Mouse (Mus musculus): Measurements from ENCODE around the gene AC129217.1. TPM values are rescaled to one million over a fixed set of nuclear protein-coding genes. Genes with fewer than 3 reads are reported as not detected.

The AC129217.1 gene
- total RNA-seq, 1 experiment from 2014 or later, result not detected

DNA sequence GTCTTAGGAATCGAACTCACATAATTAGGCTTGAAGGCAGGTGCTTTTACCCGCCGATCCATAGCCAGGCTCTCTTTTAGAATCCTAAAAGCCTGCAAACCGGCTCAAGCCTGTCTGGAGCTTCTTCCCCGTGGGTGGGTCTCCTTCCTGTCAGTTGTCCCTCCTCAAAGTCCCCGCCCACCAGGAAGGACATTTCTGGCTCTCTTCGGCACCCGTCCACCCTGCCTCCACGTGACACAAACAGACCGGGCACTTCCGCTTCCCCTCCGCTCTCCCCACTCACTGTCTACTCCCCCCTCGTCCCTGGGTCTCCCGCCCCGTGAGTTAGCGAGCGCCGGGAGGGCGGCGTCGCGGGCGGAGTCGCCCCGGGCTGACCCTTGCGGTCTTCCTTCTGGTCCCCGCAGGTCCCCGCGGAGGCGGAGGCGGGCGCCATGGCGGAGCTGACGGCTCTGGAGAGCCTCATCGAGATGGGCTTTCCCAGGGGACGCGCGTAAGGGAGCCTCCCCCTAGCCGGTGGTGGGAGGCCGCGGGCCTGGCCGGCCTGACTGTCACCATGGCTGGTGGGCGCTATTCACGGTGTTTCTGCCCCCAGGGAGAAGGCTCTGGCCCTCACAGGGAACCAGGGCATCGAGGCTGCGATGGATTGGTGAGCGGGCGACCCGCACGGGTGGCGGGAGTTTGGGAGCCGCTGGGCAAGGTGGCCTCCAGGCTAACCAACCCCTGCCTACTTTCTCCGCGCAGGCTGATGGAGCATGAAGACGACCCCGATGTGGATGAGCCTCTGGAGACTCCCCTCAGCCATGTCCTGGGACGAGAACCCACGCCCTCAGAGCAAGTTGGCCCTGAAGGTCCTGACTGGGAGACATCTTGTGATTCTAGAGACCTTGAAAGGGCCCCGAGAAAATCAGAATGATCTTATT, 42.0 kb downstream of the AC129217.1 start, which contains the start of gene Ubxn1:
Gene Ubxn1, plus strand, starts transcription at position 230 of the 920 bp plus-strand sequence.
- DNase-seq, result peak; percentile 95

DNA sequence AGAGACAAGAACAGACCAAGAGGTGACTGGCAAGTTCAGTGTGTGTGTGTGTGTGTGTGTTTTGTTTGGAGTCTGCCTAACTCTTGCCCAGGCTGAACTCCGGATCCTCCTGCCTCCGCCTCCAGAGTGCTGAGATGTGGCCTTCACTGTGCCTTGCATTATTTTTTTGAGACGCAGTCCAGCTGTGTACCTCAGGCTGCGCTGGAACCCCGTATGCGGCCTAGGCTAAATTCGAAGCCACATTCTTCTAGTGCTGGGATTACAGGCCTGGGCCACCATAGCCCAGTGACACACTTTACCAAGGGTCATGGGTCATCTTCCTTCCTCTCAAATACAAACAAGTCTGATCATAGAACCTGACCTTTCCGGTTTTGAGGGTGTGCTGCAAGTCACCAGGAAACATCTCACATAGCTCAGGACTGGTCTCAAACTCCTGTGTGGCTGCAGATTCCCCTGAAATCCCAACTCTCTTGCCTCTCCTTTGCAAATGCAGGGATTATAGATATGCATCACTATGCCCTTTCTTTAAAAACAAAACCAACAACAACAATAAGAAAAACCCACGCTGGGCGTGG, 42.8 kb downstream of the AC129217.1 start:
- no peak for DNase-seq

DNA sequence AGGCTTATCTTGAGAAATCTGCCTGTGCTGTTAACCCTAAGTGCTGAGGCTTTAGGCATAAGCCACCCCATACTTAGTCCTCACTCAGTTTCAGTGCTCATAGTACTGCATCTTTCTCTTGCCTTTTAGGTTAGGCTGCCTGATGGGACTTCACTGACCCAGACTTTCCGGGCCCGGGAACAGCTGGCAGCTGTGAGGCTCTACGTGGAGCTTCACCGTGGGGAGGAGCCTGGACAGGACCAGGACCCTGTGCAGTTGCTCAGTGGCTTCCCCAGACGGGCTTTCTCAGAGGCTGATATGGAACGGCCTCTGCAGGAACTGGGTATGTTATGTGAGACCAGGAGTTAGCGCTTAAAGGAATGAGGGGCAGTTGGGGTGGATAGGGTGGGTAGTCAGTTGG, 45.5 kb downstream of the AC129217.1 start:
- no peak for DNase-seq

DNA sequence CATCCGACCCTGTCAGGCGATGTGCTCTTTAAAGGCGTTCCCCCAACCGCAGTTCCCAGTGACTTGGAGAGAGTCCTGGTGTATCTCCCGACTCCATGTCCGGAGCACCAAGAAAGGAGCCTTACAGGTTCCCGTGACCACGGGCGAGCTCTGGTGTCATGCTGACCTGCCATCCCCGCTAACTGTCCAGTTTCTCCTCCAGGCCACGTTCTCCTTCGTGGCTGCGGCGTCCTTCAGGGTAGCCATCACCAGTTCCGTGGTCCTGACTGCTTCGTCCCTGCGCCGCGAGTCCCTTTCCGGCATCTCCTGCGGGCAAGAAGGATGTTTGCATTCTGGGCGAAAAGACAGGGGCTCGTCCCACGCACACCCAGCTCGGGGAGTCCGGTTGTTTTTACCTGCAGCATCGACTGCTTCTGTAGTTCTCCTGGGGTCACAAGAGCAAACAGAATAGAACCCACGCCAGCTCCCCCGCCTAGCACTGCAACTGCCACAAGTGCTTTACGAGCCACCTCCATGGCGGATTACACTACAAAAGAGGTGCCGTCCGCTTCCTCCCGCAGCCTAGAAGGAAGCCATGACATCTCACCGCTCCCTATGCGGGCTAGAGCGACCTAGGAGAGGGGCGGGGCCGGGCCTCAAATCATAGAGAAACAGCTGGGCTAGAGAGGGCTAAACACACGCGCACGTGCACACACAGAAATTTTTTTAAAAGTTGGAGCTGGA, 50.9 kb downstream of the AC129217.1 start, which contains the start of gene Uqcc3:
Gene Uqcc3, minus strand, starts transcription at position 613 of the 723 bp plus-strand sequence.
- peak; percentile 88 for DNase-seq

DNA sequence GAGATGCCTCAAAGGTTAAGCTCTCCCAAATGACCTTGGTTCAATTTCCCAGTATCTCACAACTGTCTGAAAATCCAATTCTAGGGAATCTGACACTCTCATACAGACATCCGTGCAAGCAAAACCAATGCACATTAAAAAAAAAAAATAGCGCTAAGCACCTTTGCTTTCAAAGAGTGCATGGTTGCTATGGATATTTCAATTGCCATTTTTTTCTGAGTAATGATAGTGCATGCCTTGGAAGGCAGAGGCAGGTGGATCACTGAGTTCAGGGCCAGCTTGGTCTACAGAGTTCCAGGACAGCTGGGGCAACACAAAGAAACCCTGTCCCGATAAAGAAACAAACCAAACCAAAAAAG, 51.4 kb downstream of the AC129217.1 start:
- DNase-seq, result no peak

DNA sequence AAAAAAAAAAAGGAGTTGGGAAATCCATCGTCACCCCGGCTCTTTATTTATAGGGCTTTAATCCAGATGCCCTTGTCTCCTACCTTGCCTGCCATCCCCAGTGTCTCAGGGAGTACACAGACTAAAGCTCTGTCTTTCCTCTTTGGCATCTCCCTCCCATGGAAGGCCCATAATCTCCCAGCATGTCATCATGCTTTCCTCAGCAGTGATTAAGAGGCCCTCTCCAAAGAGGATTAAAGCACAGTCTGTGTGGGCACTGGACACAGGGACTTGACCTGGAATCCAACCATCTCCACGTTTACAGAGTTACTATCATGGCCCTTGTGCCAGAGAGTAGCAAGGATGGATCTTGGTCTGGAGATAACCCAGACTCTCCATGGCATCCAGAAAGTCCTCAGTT, 54.0 kb downstream of the AC129217.1 start, which contains the start of the genes Lbhd1 and Gm49403:
Gene Lbhd1, plus strand, starts transcription at position 117 of the 400 bp plus-strand sequence.
Gene Gm49403, plus strand, starts transcription at position 315 of the 400 bp plus-strand sequence.
- DNase-seq, result no peak

DNA sequence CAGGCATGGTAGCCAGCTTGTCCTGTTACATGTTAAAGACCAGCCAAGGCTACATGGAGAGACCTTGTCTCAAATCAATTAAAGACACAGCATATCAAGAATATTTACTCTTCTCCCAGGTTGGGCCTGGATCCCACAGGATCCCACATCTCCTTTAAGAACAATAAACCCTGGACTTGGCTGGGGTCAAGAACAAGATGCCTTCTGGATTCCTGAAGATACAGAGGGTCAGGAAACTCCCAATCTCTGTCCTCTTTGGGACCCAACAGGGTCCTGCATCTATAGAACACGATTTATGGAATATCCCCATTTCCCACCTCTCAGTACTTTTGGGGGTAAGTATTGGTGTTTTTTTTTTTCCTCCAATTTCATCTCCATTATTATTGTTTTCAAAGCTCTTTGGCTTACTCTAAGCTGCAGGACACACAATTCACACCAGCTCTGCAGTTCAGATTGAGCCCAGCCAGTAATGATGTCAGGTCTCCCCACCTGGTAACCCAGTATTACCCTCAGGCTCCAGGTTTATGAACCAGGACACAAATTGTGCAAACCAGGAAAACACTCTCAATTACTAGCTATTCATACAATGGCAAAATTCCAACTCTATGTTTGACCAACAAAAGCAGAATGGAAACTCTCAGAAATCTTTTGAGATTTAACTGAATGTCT, 57.5 kb downstream of the AC129217.1 start:
- DNase-seq, result no peak

DNA sequence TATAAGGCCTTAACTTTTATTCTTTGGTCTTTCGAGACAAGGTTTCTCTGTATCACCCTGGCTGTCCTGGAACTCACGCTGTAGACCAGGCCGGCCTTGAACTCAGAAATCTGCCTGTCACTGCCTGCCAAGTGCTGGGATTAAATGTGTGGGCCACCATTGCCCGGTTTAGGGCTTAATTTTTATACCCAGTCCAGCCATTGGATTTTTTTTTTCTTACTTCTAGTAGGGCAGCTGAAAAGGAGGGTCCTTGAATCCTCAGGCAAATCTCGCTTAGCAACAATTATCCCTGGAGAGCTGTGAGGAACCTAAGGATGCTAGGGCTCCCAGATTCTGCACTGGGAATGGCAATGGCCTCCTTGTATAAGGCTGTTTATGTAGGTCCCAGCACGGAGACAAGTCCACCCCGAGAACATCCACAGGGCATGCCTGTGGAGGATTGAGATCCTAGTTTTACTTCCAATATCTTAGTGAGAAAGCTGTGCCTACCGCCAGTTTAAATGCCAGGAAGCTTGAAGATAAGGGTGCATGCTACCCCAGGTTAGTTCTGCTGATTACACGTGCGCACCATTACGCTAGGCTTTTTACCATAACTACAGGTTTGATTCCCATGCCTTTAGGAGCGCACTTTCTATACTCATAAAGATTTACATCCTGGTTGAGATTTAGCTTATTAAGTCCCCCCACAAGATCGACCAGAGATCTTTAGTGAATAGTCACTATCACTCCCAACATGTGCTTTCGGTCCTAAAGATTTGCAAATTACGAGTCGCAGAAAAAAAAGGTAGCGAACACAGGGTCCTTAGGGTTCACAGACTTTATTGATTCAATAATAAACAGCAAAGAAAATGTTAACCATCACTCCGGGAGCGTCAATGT, 58.3 kb downstream of the AC129217.1 start:
- no peak for DNase-seq

DNA sequence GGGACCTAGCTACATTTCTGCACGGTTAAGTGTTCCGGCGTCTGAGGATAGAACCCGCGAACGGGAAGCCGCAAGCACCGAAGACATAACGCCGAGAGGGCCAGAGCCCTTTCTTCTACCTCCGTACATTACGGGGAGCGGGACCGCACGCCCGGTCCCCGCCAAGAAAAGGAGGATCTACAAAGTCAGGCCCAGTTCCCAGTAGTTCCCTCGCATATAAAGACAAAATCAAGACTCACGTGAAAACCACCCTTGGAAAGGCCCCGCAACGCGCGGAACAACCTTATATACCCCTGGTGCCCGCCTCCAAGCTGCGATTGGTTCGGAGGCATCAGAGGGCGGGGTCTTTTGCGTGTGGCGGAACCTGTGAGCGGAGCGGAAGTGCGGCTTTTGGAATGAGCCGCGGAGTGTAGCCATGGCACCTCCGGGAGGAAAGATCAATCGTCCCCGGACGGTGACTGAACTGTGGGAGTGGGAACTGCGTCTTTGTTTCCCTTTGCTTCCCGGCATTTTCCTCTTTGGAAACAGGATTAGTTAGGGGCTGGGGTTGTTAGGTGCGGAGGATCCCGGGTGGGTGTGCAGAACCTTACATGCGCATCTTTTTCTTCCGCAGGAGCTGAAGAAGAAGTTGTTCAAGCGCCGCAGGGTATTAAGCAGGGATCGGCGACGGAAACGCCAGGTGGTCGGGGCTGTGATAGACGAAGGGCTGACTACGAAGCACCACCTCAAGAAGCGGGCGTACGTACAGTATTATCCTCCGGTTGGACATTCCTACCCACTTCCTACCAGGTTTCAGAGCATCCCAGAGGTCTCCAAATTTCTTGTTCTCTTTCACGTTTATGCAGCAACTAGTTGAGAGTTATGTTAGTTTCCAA, 59.2 kb downstream of the AC129217.1 start, which contains the start of the genes 1810009A15Rik and Gm49416:
Gene 1810009A15Rik, plus strand, starts transcription at position 343 of the 875 bp plus-strand sequence.
Gene Gm49416, plus strand, starts transcription at position 416 of the 875 bp plus-strand sequence.
- peak; percentile 93 for DNase-seq

Small RNA genes within 50 kb of the gene (microRNA-seq; reads per million reads assigned to microRNA genes)
- 0 to 0.71 reads per million in 2 experiments for gene Mir5136

Other genes with a start within 250 kb of the AC129217.1 start
- 0.24 TPM in 1 of 2 replicates, not detected in the other for gene Slc22a8, start 238.5 kb upstream of the AC129217.1 start, total RNA-seq (2021)
- not detected in 2 replicates for gene Slc22a6, start 211.7 kb upstream of the AC129217.1 start, total RNA-seq (2021)
- gene Chrm1, start 166.0 kb upstream of the AC129217.1 start, total RNA-seq (2021), result 1.6 and 2.4 TPM in 2 replicates
- gene Slc3a2, start 106.4 kb upstream of the AC129217.1 start, total RNA-seq (2021), result 269 and 403 TPM in 2 replicates
- gene Wdr74, start 93.9 kb upstream of the AC129217.1 start, total RNA-seq (2021), result 52.0 and 57.7 TPM in 2 replicates
- gene 1700092M07Rik, start 89.1 kb upstream of the AC129217.1 start, total RNA-seq (2021), result 2.6 and 2.8 TPM in 2 replicates
- 92.3 and 106 TPM in 2 replicates for gene Stx5a, start 88.4 kb upstream of the AC129217.1 start, total RNA-seq (2021)
- 128 and 179 TPM in 2 replicates for gene Nxf1, start 72.7 kb upstream of the AC129217.1 start, total RNA-seq (2021)
- 122 and 123 TPM in 2 replicates for gene Tmem223, start 58.8 kb upstream of the AC129217.1 start, total RNA-seq (2021)
- 56.4 and 75.9 TPM in 2 replicates for gene Tmem179b, start 55.3 kb upstream of the AC129217.1 start, total RNA-seq (2021)
- 15.1 and 23.1 TPM in 2 replicates for gene Taf6l, start 43.4 kb upstream of the AC129217.1 start, total RNA-seq (2021)
- 96.3 and 103 TPM in 2 replicates for gene Polr2g, start 31.2 kb upstream of the AC129217.1 start, total RNA-seq (2021)
- 2.4 and 3.9 TPM in 2 replicates for gene Zbtb3, start 27.2 kb upstream of the AC129217.1 start, total RNA-seq (2021)
- gene Ttc9c, start 10.4 kb upstream of the AC129217.1 start, total RNA-seq (2021), result 32.7 and 41.1 TPM in 2 replicates
- gene Hnrnpul2, start 9.8 kb upstream of the AC129217.1 start, total RNA-seq (2021), result 72.0 and 83.0 TPM in 2 replicates
- gene Bscl2, start 7.7 kb downstream of the AC129217.1 start, total RNA-seq (2021), result 139 and 169 TPM in 2 replicates
- gene Gng3, start 9.4 kb downstream of the AC129217.1 start, total RNA-seq (2021), result 5.3 and 6.1 TPM in 2 replicates
- 1.4 and 1.8 TPM in 2 replicates for gene Lrrn4cl, start 21.0 kb downstream of the AC129217.1 start, total RNA-seq (2021)
- 206 and 217 TPM in 2 replicates for gene Ubxn1, start 41.7 kb downstream of the AC129217.1 start, total RNA-seq (2021)
- gene Uqcc3, start 51.1 kb downstream of the AC129217.1 start, total RNA-seq (2021), result 70.0 and 72.2 TPM in 2 replicates
- 5.9 and 23.7 TPM in 2 replicates for gene Lbhd1, start 54.0 kb downstream of the AC129217.1 start, total RNA-seq (2021)
- gene Gm49403, start 54.2 kb downstream of the AC129217.1 start, total RNA-seq (2021), result not detected in 2 replicates
- gene 1810009A15Rik, start 59.1 kb downstream of the AC129217.1 start, total RNA-seq (2021), result 48.8 and 57.4 TPM in 2 replicates
- not detected in 2 replicates for gene Gm49416, start 59.2 kb downstream of the AC129217.1 start, total RNA-seq (2021)
- 23.5 and 26.7 TPM in 2 replicates for gene Ints5, start 63.2 kb downstream of the AC129217.1 start, total RNA-seq (2021)
- 196 and 200 TPM in 2 replicates for gene Ganab, start 68.3 kb downstream of the AC129217.1 start, total RNA-seq (2021)
- gene B3gat3, start 90.6 kb downstream of the AC129217.1 start, total RNA-seq (2021), result 58.5 and 60.9 TPM in 2 replicates
- 33.4 and 33.8 TPM in 2 replicates for gene Rom1, start 99.6 kb downstream of the AC129217.1 start, total RNA-seq (2021)
- gene Eml3, start 99.8 kb downstream of the AC129217.1 start, total RNA-seq (2021), result 57.2 and 67.5 TPM in 2 replicates
- 98.6 and 104 TPM in 2 replicates for gene Mta2, start 112.1 kb downstream of the AC129217.1 start, total RNA-seq (2021)
- 23.1 and 23.6 TPM in 2 replicates for gene Tut1, start 124.1 kb downstream of the AC129217.1 start, total RNA-seq (2021)
- 327 and 416 TPM in 2 replicates for gene Eef1g, start 137.3 kb downstream of the AC129217.1 start, total RNA-seq (2021)
- 93.0 and 106 TPM in 2 replicates for gene Ahnak, start 159.5 kb downstream of the AC129217.1 start, total RNA-seq (2021)